Mouse (Mus musculus): ENCODE results near the gene Adgrb3.

DNA sequence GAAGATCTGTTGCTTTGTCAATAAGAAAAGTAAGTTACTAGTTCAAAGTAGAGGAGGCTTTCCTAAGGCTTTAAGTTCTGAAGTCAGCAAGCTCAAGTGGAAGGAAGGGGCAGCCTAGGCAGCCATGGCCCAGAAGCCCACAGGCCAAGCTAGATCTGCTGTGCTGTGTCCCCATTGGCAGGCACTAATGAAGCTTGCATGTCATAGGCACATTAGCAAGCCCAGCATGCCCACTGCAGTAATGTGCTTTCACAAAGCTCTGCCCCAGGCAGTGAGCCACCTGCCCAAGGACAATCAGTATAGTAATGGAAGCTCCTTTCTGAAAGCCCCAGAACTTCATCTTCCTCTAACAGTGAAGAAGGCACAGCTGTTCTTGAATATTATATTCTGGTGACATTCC lies 484.6 kb downstream of the Adgrb3 start:
- TF ChIP-seq EP300 (IDR thresholded peaks at IDR 0.05; ENCODE audit: low read depth) (no peak), CTCF (IDR thresholded peaks at IDR 0.05; ENCODE audit: low read depth) (no peak)

Measured in heart, postnatal 0 days (tissue).